Mouse (Mus musculus) stomach, postnatal 0 days (tissue): ENCODE measurements at regions not wholly inside any gene's neighbourhood (a gene's known extent, or its start where the extent isn't known, plus 50 kb on each side); places are given as distances from the start of the nearest gene placed in this dataset.

ENCODE experiments used
- CTCF ChIP-seq: IDR thresholded peaks from 2 replicates; pipeline ENCODE4 v1.5.1; 2016; ENCODE audit warnings: antibody characterized with exemption, low read depth, mild to moderate bottlenecking, moderate library complexity
- EP300 ChIP-seq: optimal IDR thresholded peaks from 2 replicates; pipeline ENCODE3; 2016; ENCODE audit warnings: antibody characterized with exemption

DNA sequence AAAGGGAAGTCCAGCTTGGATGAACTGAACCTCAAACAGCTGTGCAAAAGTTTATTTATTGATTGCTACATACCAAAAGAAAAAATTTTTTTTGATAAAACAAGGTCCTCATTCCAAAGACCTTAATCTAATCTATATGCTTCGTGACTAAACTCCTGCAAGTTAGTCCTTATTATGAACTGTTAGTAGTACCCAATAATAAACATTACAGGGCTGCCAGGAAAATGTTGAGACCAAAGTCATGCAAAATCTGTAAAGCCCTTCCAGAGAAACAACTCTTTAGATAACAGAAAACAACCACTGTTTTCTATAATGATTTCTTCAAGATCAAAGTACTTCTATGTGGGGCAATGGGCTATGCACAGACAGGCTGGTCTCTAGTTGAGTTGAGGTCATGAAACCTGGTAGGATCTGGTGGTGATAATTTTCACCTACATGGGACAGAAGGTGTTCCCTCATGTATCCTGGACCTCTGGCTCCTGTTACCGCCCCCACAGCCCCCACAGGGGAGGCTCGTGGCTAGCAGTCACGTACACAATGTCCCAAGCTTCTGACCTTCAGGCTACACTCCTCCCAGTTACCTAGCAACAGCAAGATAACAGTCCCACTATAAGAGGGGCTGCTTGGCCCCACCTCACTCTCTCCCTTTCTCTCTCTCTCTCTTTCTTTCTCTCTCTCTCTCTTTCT, 76.4 kb upstream of the Cep85l start:
- TF ChIP-seq CTCF: no peak
- TF ChIP-seq EP300: no peak
